Mouse (Mus musculus) bone marrow macrophage, adult 2 months (primary cell): ENCODE results near the gene Csrnp1.

Experiments
- CTCF ChIP-seq: IDR thresholded peaks from 2 replicates; pipeline ENCODE4 v1.5.1; 2012; ENCODE audit warnings: low read depth, mild to moderate bottlenecking, low read length, moderate library complexity
- POLR2A ChIP-seq: IDR thresholded peaks from 2 replicates; pipeline ENCODE4 v1.6.1; 2012; ENCODE audit warnings: mild to moderate bottlenecking, low read depth, low read length, borderline replicate concordance

- TF ChIP-seq CTCF: no peak
- TF ChIP-seq POLR2A: no peak
These were observed 26.5 kb upstream of the Csrnp1 start for GRCm38 (mm10) chr9:120010781-120011511.
